Mouse (Mus musculus) forebrain, postnatal 0 days (tissue): ENCODE measurements around the gene Txndc11. TPM values are rescaled to one million over a fixed set of nuclear protein-coding genes. Genes with fewer than 3 reads are reported as not detected.

Experiments used
- ATAC-seq: fragments of 200-750 bp; cut with Nextera tagmentation; 2 replicates; pipeline ENCODE4 v1.8.0; 2017; ENCODE audit warnings: mild to moderate bottlenecking, moderate library complexity
- DNase-seq: peaks from one replicate; pipeline ENCODE4 v3.0.0-alpha.2; 2015
- H3K27ac ChIP-seq: fragments of 300-500 bp; sonication (generic); 2 replicates; pipeline ENCODE4 v1.5.1; 2014; ENCODE audit warnings: low read depth, mild to moderate bottlenecking, antibody characterized with exemption, low read length, moderate library complexity, mixed read lengths
- H3K27me3 ChIP-seq: fragments of 300-500 bp; sonication (generic); 2 replicates; pipeline ENCODE4 v1.6.1; 2014; ENCODE audit warnings: mild to moderate bottlenecking, low read length, mixed read lengths; ENCODE audit not compliant: insufficient read depth
- H3K36me3 ChIP-seq: fragments of 300-500 bp; sonication (generic); 2 replicates; pipeline ENCODE4 v1.6.1; 2014; ENCODE audit warnings: mild to moderate bottlenecking, moderate library complexity; ENCODE audit not compliant: insufficient read depth
- H3K4me1 ChIP-seq: fragments of 300-500 bp; sonication (generic); 2 replicates; pipeline ENCODE4 v1.6.1; 2014; ENCODE audit warnings: antibody characterized with exemption; ENCODE audit not compliant: insufficient read depth
- H3K4me2 ChIP-seq: fragments of 300-500 bp; sonication (generic); 2 replicates; pipeline ENCODE4 v1.6.1; 2014; ENCODE audit warnings: low read depth, mild to moderate bottlenecking, moderate library complexity
- H3K4me3 ChIP-seq: fragments of 300-500 bp; sonication (generic); 2 replicates; pipeline ENCODE4 v1.5.1; 2014; ENCODE audit warnings: low read depth, low read length, mixed read lengths
- H3K9ac ChIP-seq: fragments of 300-500 bp; sonication (generic); 2 replicates; pipeline ENCODE4 v1.6.1; 2014; ENCODE audit warnings: mild to moderate bottlenecking
- H3K9me3 ChIP-seq: fragments of 300-500 bp; sonication (generic); 2 replicates; pipeline ENCODE4 v1.6.1; 2016; ENCODE audit warnings: low read length
- CTCF ChIP-seq: sonication (generic); IDR thresholded peaks from 2 replicates; pipeline ENCODE4 v1.5.1; 2016; ENCODE audit warnings: antibody characterized with exemption, control low read depth, low read depth
- WGBS: fragments of 180-500 bp; shearing (Covaris S2); extraction: QIAGEN DNeasy Blood & Tissue Kit; methylation state at CpG from one replicate; pipeline ENCODE4 v1.1.7; 2014; 5-methylcytosine and 5-hydroxymethylcytosine counted together
- polyA plus RNA-seq: library from polyadenylated mRNA; unstranded; fragments of >200 nt; fragmentation: Nextera tagmentation; extraction: Ambion mirVana; gene quantifications from 2 replicates; pipeline ENCODE4 v1.2.1, GENCODE M21; 2015
- total RNA-seq: library from RNA; depleted of rRNA; stranded (reverse); fragments of >200 nt; gene quantifications from 2 replicates; pipeline ENCODE4 v1.2.3, GENCODE M21; 2014

The Txndc11 gene
- total and polyA plus RNA-seq, 2 experiments from 2014 or later = 29.9 to 43.8 TPM

DNA sequence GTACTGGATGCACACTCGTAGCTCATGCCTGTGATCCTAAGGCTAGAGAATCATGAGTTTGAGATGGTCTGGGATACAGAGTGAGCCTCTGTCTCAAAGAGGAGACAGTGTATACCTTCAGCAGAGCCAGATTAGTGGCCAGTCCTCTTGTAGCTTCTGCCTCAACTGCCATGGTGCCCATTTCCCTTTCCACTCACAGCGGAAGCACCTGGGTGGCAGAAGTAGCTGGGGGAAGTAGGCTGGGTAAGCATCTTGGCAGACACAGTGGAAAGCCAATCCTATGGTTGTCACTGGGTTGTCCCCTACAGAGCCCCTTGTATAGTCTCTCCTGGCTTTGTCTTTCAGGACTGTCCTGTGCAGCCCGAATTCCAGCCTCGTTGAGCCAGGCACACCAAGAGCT lies 62.6 kb downstream of the Txndc11 start:
- DNase-seq (no peak), ATAC-seq (no peak)
- Histone ChIP-seq H3K4me1 (peaks cover 31% of the 10 kb centered on the region), H3K9ac (no peak overlapping the region), H3K4me2 (no peak overlapping the region), H3K9me3 (no peaks in the 10 kb centered on the region), H3K27ac (no peak overlapping the region), H3K27me3 (no peaks in the 10 kb centered on the region), H3K4me3 (no peak overlapping the region), H3K36me3 (peaks cover 51% of the 10 kb centered on the region)
- WGBS = 90% methylated on average over 4 of the region's 4 CpGs
- TF ChIP-seq CTCF = no peak

DNA sequence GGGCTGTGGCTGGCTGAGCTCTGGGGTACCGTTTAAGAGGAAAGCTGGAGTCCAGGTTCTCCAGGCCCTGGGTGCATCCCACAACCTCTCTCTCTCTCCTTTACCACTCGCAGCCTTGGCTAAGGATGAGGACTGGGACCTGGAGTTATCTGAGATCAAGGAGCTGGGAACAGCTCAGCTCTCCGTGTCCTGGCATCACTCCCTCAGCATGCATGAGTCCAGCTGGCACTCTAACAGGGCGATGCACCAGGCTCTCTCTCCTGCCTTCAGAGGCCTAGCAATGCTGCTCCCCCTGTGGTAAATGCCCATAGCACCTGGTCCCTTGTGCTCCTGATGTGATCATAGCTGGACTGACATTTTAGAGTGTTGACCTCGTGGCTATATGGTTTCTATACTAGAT lies 63.3 kb downstream of the Txndc11 start:
- H3K4me1 ChIP-seq = peaks cover 31% of the 10 kb centered on the region
- WGBS = 58% methylated on average over 5 of the region's 5 CpGs
- peak; percentile 14; the same call in 1 of the 2 replicates for TF ChIP-seq CTCF
- H3K36me3 ChIP-seq = peaks cover 44% of the 10 kb centered on the region
- no peak for ATAC-seq
- no peaks in the 10 kb centered on the region for H3K27me3 ChIP-seq
- H3K4me3 ChIP-seq = no peak overlapping the region
- H3K9me3 ChIP-seq = no peaks in the 10 kb centered on the region
- DNase-seq = peak; percentile 42
- no peak overlapping the region for H3K4me2 ChIP-seq
- no peak overlapping the region for H3K9ac ChIP-seq
- H3K27ac ChIP-seq = no peak overlapping the region

DNA sequence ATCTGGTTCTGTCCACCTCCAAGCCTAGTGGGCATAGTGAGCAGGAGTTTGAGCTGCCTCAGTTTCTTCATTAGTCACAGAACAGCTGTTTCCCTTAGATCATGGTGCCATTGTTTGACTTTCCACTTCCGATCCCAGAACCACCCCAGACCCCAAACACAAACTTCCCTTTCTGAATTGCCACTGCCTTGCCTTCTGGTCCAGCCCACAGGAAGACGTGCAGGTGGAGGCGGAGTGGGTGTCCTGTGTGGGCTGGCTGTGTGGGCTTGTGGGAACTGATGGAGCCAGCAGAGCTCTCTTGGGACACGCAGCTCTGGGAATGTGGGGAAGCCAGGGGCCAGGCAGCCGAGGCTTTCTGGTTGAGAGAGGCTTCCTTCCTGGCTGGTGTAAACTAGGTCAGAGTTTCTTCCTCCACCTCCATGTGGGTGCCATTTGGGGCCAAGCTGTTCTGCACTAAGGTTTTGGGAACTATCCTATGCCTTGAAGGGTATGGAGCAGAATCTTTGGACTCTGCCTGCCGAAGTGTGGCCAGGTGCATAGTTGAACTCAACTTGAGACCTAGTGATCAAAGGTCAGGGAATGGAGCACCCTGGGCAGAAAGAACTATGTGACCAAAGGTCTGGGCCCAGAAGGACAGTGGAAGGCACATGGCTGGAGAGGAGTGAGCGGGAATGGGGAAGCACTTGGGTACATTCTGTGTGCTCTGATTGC lies 64.6 kb downstream of the Txndc11 start:
- Histone ChIP-seq H3K4me2 (0 out of 2 replicates have a peak overlapping the region, but pooled peaks have one; percentile 74), H3K27ac (no peak overlapping the region), H3K9me3 (no peaks in the 10 kb centered on the region), H3K4me1 (peaks cover 40% of the 10 kb centered on the region), H3K27me3 (no peaks in the 10 kb centered on the region), H3K9ac (no peak overlapping the region), H3K4me3 (no peak overlapping the region), H3K36me3 (peaks cover 33% of the 10 kb centered on the region)
- 79% methylated on average over 7 of the region's 7 CpGs for WGBS
- no peak for TF ChIP-seq CTCF
- ATAC-seq (no peak), DNase-seq (no peak)

GRCm38 (mm10) chr16:11069271-11069670 lies 65.2 kb downstream of the Txndc11 start:
- DNase-seq (no peak), ATAC-seq (no peak)
- Histone ChIP-seq H3K4me3 (no peak overlapping the region), H3K9me3 (no peaks in the 10 kb centered on the region), H3K27ac (no peak overlapping the region), H3K4me1 (peaks cover 40% of the 10 kb centered on the region), H3K36me3 (peaks cover 28% of the 10 kb centered on the region), H3K27me3 (no peaks in the 10 kb centered on the region), H3K4me2 (0 out of 2 replicates have a peak overlapping the region, but pooled peaks have one; percentile 74), H3K9ac (no peak overlapping the region)
- 73% methylated on average over 6 of the region's 6 CpGs for WGBS
- TF ChIP-seq CTCF = no peak

DNA sequence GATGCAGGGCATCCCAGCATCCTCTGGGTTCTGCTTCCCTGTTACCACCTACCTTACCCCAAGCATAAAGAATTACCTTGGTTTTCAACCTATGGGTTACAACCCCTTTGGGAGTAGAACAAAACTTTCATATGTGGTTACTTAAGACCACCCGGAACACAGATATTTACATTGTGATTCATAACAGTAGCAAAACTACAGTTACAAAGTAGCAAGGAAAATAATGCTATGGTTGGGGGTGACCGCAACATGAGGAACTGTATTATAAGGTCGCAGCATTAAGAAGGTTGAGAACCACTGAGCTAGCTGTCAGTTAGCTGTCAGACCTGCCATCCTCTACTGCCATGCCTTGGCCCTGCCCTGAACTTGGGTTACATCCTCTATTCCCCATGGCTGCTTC lies 65.8 kb downstream of the Txndc11 start:
- Histone ChIP-seq H3K4me3 (no peak overlapping the region), H3K36me3 (peaks cover 22% of the 10 kb centered on the region; the same call in 1 of the 2 replicates), H3K4me2 (peak overlapping the region; percentile 74; the same call in 1 of the 2 replicates), H3K9me3 (no peaks in the 10 kb centered on the region), H3K27ac (no peak overlapping the region), H3K27me3 (no peaks in the 10 kb centered on the region), H3K9ac (no peak overlapping the region), H3K4me1 (peaks cover 42% of the 10 kb centered on the region)
- 94% methylated on average over 3 of the region's 3 CpGs for WGBS
- TF ChIP-seq CTCF = no peak
- no peak for ATAC-seq
- DNase-seq = no peak

GRCm38 (mm10) chr16:11066833-11067191 lies 67.6 kb downstream of the Txndc11 start:
- no peaks in the 10 kb centered on the region for H3K27me3 ChIP-seq
- peak overlapping the region; percentile 74 for H3K4me2 ChIP-seq
- H3K36me3 ChIP-seq = 0 out of 2 replicates have a peak, but pooled peaks cover 7% of the 10 kb centered on the region
- peak; percentile 81 for DNase-seq
- peak overlapping the region; percentile 90 for H3K4me3 ChIP-seq
- H3K9ac ChIP-seq = peak overlapping the region; percentile 100
- ATAC-seq = peak; percentile 30
- H3K27ac ChIP-seq = peak overlapping the region; percentile 96
- H3K4me1 ChIP-seq = peaks cover 37% of the 10 kb centered on the region
- H3K9me3 ChIP-seq = no peaks in the 10 kb centered on the region
- no peak for TF ChIP-seq CTCF
- WGBS = 1% methylated on average over 22 of the region's 22 CpGs

DNA sequence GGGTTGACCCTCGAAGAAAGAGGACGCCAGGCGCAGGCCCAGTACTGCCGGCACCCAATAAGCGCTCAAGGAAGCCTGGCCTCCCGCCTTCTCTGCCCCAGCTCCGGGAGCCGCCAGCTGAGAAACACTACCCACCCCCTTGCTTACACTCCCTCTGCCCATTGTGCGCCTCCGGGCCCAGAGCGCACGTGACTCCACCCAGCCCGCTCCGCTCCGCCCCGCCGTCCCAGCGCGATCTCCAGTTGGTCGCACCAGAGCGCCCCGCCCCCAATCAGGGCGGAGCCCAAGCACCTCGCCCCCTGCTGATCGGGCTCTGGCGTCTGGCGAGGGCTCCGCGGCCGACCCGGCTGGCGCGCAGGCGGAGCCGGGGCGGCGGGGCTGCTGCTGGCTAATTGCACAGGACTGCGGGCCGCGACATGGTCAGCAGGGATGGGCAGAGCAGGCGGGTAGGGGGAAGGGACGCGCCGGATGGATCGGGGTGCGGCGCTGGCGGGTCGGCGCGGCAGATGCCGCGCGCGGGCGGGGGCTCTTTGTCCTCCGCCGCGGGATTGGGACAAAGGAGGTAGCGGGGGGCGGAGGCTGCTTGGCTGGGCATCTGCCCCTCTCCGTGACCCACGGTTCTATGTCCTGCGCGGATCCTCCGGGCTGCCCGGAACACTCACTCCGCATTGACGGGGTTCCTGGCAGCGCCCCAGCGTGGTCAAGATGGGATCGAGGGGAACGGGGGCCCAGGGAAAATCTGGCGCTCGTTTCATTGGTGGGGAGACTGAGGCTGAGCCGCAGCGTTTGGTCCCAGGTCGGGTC lies 68.2 kb downstream of the Txndc11 start, which contains the start of gene Litaf:
TSS of gene Litaf (minus strand) at position 129 of the 804 bp plus-strand sequence.
- Histone ChIP-seq H3K36me3 (0 out of 2 replicates have a peak, but pooled peaks cover 1% of the 10 kb centered on the region), H3K4me3 (peak within 1 kb of the TSS; percentile 90), H3K27ac (peak within 1 kb of the TSS; percentile 96), H3K9ac (peak within 1 kb of the TSS; percentile 100), H3K4me2 (peak within 1 kb of the TSS; percentile 74), H3K4me1 (peaks cover 37% of the 10 kb centered on the region), H3K27me3 (no peaks in the 10 kb centered on the region), H3K9me3 (no peaks in the 10 kb centered on the region)
- DNase-seq (peak; percentile 99), ATAC-seq (peak; percentile 99)
- WGBS = 1% methylated on average over 76 of the region's 78 CpGs
- TF ChIP-seq CTCF = peak; percentile 48
